Mouse (Mus musculus): ENCODE results near the gene Gpr1. TPM values are rescaled to one million over a fixed set of nuclear protein-coding genes. Genes with fewer than 3 reads are reported as not detected.
A peak's percentile ranks its signal among the peaks of the same experiment; 100 is the strongest.
"Not testable (repeated sequence)": the region's sequence is repeated elsewhere in the genome, so short reads cannot be mapped to it uniquely, and the experiment has no call there.

Gene Gpr1
- polyA plus RNA-seq, 1 experiment from 2014 or later: 0.04 TPM

GRCm38 (mm10) chr1:63178308-63178707 lies 36.0 kb downstream of the Gpr1 start:
- Histone ChIP-seq H3K27ac (ENCODE audit: low read length) (no peak overlapping the region), H3K4me3 (ENCODE audit: low read depth, low read length) (peak overlapping the region; percentile 92)
- ATAC-seq (ENCODE audit: low read depth): no peak

GRCm38 (mm10) chr1:63176604-63177421 lies 37.5 kb downstream of the Gpr1 start, which contains the start of the genes Eef1b2 and Ndufs1:
Eef1b2 (plus strand) TSS chr1:63176825.
Ndufs1 (minus strand) TSS chr1:63176833.
- Histone ChIP-seq H3K9me3 (replicated peaks; ENCODE audit: control insufficient read depth, low read length) (no peaks in the 10 kb centered on the region), H3K4me3 (ENCODE audit: low read depth, low read length) (peak within 1 kb of the TSS; percentile 92), H3K4me2 (ENCODE audit: low read depth, low read length) (peak within 1 kb of the TSS; percentile 80), H3K27me3 (ENCODE audit: control insufficient read depth, insufficient read depth, low read depth, low read length) (no peaks in the 10 kb centered on the region), H3K27ac (ENCODE audit: low read length) (peak within 1 kb of the TSS; percentile 89), H3K36me3 (ENCODE audit: control insufficient read depth, insufficient read depth) (peaks cover 11% of the 10 kb centered on the region), H3K4me1 (ENCODE audit: control insufficient read depth, low read depth, low read length) (peaks cover 22% of the 10 kb centered on the region), H3K9ac (ENCODE audit: low read depth, low read length) (peak within 1 kb of the TSS; percentile 94)
- peak; percentile 88 for ATAC-seq (ENCODE audit: low read depth)
- under 1% methylated on average over 72 of the region's 72 CpGs for WGBS (ENCODE audit: insufficient replicate concordance)

More at GRCm38 (mm10) chr1:63178308-63178707, 36.0 kb downstream of the Gpr1 start:
- WGBS (ENCODE audit: insufficient replicate concordance): 41% methylated on average over 3 of the region's 3 CpGs
- H3K27me3 ChIP-seq (ENCODE audit: control insufficient read depth, insufficient read depth, low read depth, low read length): no peaks in the 10 kb centered on the region
- H3K36me3 ChIP-seq (ENCODE audit: control insufficient read depth, insufficient read depth): peaks cover 11% of the 10 kb centered on the region
- no peaks in the 10 kb centered on the region for H3K9me3 ChIP-seq (replicated peaks; ENCODE audit: control insufficient read depth, low read length)
- H3K4me2 ChIP-seq (ENCODE audit: low read depth, low read length): peak overlapping the region; percentile 80
- peaks cover 22% of the 10 kb centered on the region for H3K4me1 ChIP-seq (ENCODE audit: control insufficient read depth, low read depth, low read length)
- peak overlapping the region; percentile 94 for H3K9ac ChIP-seq (ENCODE audit: low read depth, low read length)

- under 1% methylated on average over 14 of the region's 14 CpGs for WGBS (ENCODE audit: insufficient replicate concordance)
- Histone ChIP-seq H3K4me3 (ENCODE audit: low read depth, low read length) (peak overlapping the region; percentile 92), H3K36me3 (ENCODE audit: control insufficient read depth, insufficient read depth) (peaks cover 13% of the 10 kb centered on the region), H3K9ac (ENCODE audit: low read depth, low read length) (peak overlapping the region; percentile 94), H3K27me3 (ENCODE audit: control insufficient read depth, insufficient read depth, low read depth, low read length) (no peaks in the 10 kb centered on the region), H3K27ac (ENCODE audit: low read length) (peak overlapping the region; percentile 89), H3K9me3 (replicated peaks; ENCODE audit: control insufficient read depth, low read length) (no peaks in the 10 kb centered on the region), H3K4me2 (ENCODE audit: low read depth, low read length) (peak overlapping the region; percentile 80), H3K4me1 (ENCODE audit: control insufficient read depth, low read depth, low read length) (peaks cover 22% of the 10 kb centered on the region)
- ATAC-seq (ENCODE audit: low read depth): peak; percentile 25
Observed at GRCm38 (mm10) chr1:63176259-63176603, 38.1 kb downstream of the Gpr1 start.

GRCm38 (mm10) chr1:63175853-63176252 lies 38.5 kb downstream of the Gpr1 start:
- no peak for ATAC-seq (ENCODE audit: low read depth)
- Histone ChIP-seq H3K27ac (ENCODE audit: low read length) (peak overlapping the region; percentile 89), H3K4me2 (ENCODE audit: low read depth, low read length) (peak overlapping the region; percentile 80), H3K4me1 (ENCODE audit: control insufficient read depth, low read depth, low read length) (peaks cover 22% of the 10 kb centered on the region), H3K9ac (ENCODE audit: low read depth, low read length) (peak overlapping the region; percentile 94), H3K4me3 (ENCODE audit: low read depth, low read length) (peak overlapping the region; percentile 92), H3K9me3 (replicated peaks; ENCODE audit: control insufficient read depth, low read length) (no peaks in the 10 kb centered on the region), H3K36me3 (ENCODE audit: control insufficient read depth, insufficient read depth) (peaks cover 16% of the 10 kb centered on the region), H3K27me3 (ENCODE audit: control insufficient read depth, insufficient read depth, low read depth, low read length) (no peaks in the 10 kb centered on the region)
- WGBS (ENCODE audit: insufficient replicate concordance): 2% methylated on average over 11 of the region's 11 CpGs

GRCm38 (mm10) chr1:63168638-63169037 lies 45.7 kb downstream of the Gpr1 start:
- ATAC-seq (ENCODE audit: low read depth): no peak
- no peaks in the 10 kb centered on the region; the same call in 1 of the 2 replicates for H3K4me1 ChIP-seq (ENCODE audit: control insufficient read depth, low read depth, low read length)
- WGBS (ENCODE audit: insufficient replicate concordance): 35% methylated on average over 2 of the region's 2 CpGs

GRCm38 (mm10) chr1:63140231-63140630 lies 74.1 kb downstream of the Gpr1 start:
- H3K4me3 ChIP-seq (ENCODE audit: low read depth, low read length): no peak overlapping the region
- H3K27me3 ChIP-seq (ENCODE audit: control insufficient read depth, insufficient read depth, low read depth, low read length): no peaks in the 10 kb centered on the region
- H3K27ac ChIP-seq (ENCODE audit: low read length): no peak overlapping the region
- peaks cover 16% of the 10 kb centered on the region for H3K36me3 ChIP-seq (ENCODE audit: control insufficient read depth, insufficient read depth)
- no peak for ATAC-seq (ENCODE audit: low read depth)
- no peak overlapping the region for H3K9ac ChIP-seq (ENCODE audit: low read depth, low read length)
- 84% methylated on average over 13 of the region's 13 CpGs for WGBS (ENCODE audit: insufficient replicate concordance)
- no peaks in the 10 kb centered on the region; the same call in 1 of the 2 replicates for H3K4me1 ChIP-seq (ENCODE audit: control insufficient read depth, low read depth, low read length)
- H3K9me3 ChIP-seq (replicated peaks; ENCODE audit: control insufficient read depth, low read length): no peaks in the 10 kb centered on the region
- H3K4me2 ChIP-seq (ENCODE audit: low read depth, low read length): no peak overlapping the region

More at GRCm38 (mm10) chr1:63168638-63169037, 45.7 kb downstream of the Gpr1 start:
- H3K27me3 ChIP-seq (ENCODE audit: control insufficient read depth, insufficient read depth, low read depth, low read length): no peaks in the 10 kb centered on the region
- no peak overlapping the region for H3K9ac ChIP-seq (ENCODE audit: low read depth, low read length)
- no peaks in the 10 kb centered on the region for H3K9me3 ChIP-seq (replicated peaks; ENCODE audit: control insufficient read depth, low read length)
- no peak overlapping the region for H3K4me3 ChIP-seq (ENCODE audit: low read depth, low read length)
- H3K36me3 ChIP-seq (ENCODE audit: control insufficient read depth, insufficient read depth): peaks cover 30% of the 10 kb centered on the region
- H3K4me2 ChIP-seq (ENCODE audit: low read depth, low read length): no peak overlapping the region
- no peak overlapping the region for H3K27ac ChIP-seq (ENCODE audit: low read length)

- 74% methylated on average over 1 of the region's 1 CpGs for WGBS (ENCODE audit: insufficient replicate concordance)
- not testable (repeated sequence) for H3K9ac ChIP-seq (ENCODE audit: low read depth, low read length)
Observed at GRCm38 (mm10) chr1:63138586-63138985, 75.8 kb downstream of the Gpr1 start.

GRCm38 (mm10) chr1:63137971-63138370 lies 76.4 kb downstream of the Gpr1 start:
- peaks cover 7% of the 10 kb centered on the region for H3K36me3 ChIP-seq (ENCODE audit: control insufficient read depth, insufficient read depth)
- no peaks in the 10 kb centered on the region for H3K27me3 ChIP-seq (ENCODE audit: control insufficient read depth, insufficient read depth, low read depth, low read length)
- no peak overlapping the region for H3K4me2 ChIP-seq (ENCODE audit: low read depth, low read length)
- H3K4me1 ChIP-seq (ENCODE audit: control insufficient read depth, low read depth, low read length): no peaks in the 10 kb centered on the region; the same call in 1 of the 2 replicates
- 63% methylated on average over 2 of the region's 2 CpGs for WGBS (ENCODE audit: insufficient replicate concordance)
- H3K4me3 ChIP-seq (ENCODE audit: low read depth, low read length): no peak overlapping the region
- H3K27ac ChIP-seq (ENCODE audit: low read length): no peak overlapping the region
- H3K9me3 ChIP-seq (replicated peaks; ENCODE audit: control insufficient read depth, low read length): no peaks in the 10 kb centered on the region
- ATAC-seq (ENCODE audit: low read depth): no peak
- no peak overlapping the region for H3K9ac ChIP-seq (ENCODE audit: low read depth, low read length)

More at GRCm38 (mm10) chr1:63138586-63138985, 75.8 kb downstream of the Gpr1 start:
- not testable (repeated sequence) for H3K4me3 ChIP-seq (ENCODE audit: low read depth, low read length); ATAC-seq (ENCODE audit: low read depth); H3K4me1 ChIP-seq (ENCODE audit: control insufficient read depth, low read depth, low read length); H3K36me3 ChIP-seq (ENCODE audit: control insufficient read depth, insufficient read depth); H3K27ac ChIP-seq (ENCODE audit: low read length); H3K4me2 ChIP-seq (ENCODE audit: low read depth, low read length); H3K9me3 ChIP-seq (replicated peaks; ENCODE audit: control insufficient read depth, low read length); H3K27me3 ChIP-seq (ENCODE audit: control insufficient read depth, insufficient read depth, low read depth, low read length)

GRCm38 (mm10) chr1:63134530-63134929 lies 79.8 kb downstream of the Gpr1 start:
- Histone ChIP-seq H3K27ac (ENCODE audit: low read length) (no peak overlapping the region), H3K4me1 (ENCODE audit: control insufficient read depth, low read depth, low read length) (peaks cover 6% of the 10 kb centered on the region), H3K9me3 (replicated peaks; ENCODE audit: control insufficient read depth, low read length) (no peaks in the 10 kb centered on the region), H3K36me3 (ENCODE audit: control insufficient read depth, insufficient read depth) (no peaks in the 10 kb centered on the region), H3K4me3 (ENCODE audit: low read depth, low read length) (no peak overlapping the region), H3K9ac (ENCODE audit: low read depth, low read length) (no peak overlapping the region), H3K4me2 (ENCODE audit: low read depth, low read length) (no peak overlapping the region), H3K27me3 (ENCODE audit: control insufficient read depth, insufficient read depth, low read depth, low read length) (no peaks in the 10 kb centered on the region)
- 69% methylated on average over 3 of the region's 3 CpGs for WGBS (ENCODE audit: insufficient replicate concordance)
- ATAC-seq (ENCODE audit: low read depth): no peak
